Mouse (Mus musculus): ENCODE measurements around the gene Sytl3. TPM values are rescaled to one million over a fixed set of nuclear protein-coding genes. Genes with fewer than 3 reads are reported as not detected.
"Not testable (repeated sequence)": the region's sequence is repeated elsewhere in the genome, so short reads cannot be mapped to it uniquely, and the experiment has no call there.

The Sytl3 gene
- polyA plus RNA-seq, 1 experiment: 0.45 TPM

DNA sequence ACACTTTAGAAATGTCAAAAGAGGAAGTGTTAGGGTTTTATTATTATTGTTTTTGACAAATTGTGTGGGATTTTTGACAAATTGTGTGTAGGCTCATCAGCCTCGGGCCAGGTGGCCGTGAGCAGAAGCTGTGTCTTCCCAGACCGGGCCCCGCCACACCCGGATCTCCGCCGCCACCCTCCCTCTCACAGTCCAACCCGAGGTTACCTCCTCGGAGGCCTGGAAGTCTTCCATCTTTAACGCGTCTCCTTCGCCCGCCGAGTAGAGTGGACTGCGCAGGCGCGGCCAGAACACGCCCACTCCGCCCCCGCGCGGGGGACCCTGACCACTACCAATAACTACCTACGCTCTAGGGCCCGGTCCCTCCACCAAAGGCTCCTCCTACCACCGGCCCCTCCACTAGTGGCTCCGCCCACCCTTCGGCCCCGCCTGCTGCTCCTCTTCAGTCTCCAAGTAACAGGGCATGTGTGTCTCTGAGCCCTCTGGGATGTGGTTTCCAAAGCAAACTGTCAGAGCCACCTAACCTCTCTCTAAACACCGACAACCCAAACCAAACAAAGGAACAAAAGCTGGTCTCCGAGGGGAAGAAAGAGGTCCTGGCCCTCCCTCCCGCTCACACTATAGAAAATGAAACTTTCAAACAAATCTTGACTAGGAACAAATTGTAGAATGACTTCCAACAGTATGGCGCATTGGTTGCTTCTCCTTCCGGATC lies 3.2 kb upstream of the Sytl3 start, which contains the start of gene Dynlt1f:
Gene Dynlt1f (minus strand): TSS at position 334 of the 715 bp plus-strand sequence.
- H3K36me3 ChIP-seq (ENCODE audit: control insufficient read depth, insufficient read depth, low read length, poor library complexity, severe bottlenecking); H3K27me3 ChIP-seq (ENCODE audit: control insufficient read depth, insufficient read depth, low read length, poor library complexity, severe bottlenecking); H3K9me3 ChIP-seq (replicated peaks; ENCODE audit: control insufficient read depth, insufficient read depth, low read length, poor library complexity, severe bottlenecking); H3K4me1 ChIP-seq (ENCODE audit: control insufficient read depth, insufficient read depth, low read length): not testable (repeated sequence)
- Histone ChIP-seq H3K27ac (ENCODE audit: insufficient read depth, low read length) (peak within 1 kb of the TSS; percentile 72), H3K9ac (ENCODE audit: low read depth, poor library complexity, severe bottlenecking) (peak within 1 kb of the TSS; percentile 28; the same call in 1 of the 2 replicates), H3K4me3 (ENCODE audit: low read depth, low read length) (peak within 1 kb of the TSS; percentile 91)

DNA sequence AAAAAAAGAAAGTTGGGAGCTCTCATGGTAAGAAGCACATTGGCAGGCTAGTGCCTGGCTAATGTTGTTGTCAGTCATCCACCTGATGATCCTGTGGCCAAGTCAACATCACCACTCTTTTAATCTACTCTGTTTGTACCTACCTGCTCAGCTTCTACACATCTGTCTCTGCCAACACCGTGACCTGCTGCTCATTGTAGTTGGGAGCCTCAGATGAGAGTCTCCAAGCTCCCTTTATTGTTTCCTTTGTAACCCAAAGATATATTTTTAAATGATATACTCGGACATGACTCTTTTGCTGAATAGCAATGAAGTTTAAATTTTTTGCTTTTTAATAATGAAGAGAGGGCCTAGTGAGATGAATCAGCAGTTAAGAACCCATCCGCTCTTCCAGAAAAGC lies 2.4 kb upstream of the Sytl3 start:
- H3K9ac ChIP-seq (ENCODE audit: low read depth, poor library complexity, severe bottlenecking); H3K36me3 ChIP-seq (ENCODE audit: control insufficient read depth, insufficient read depth, low read length, poor library complexity, severe bottlenecking); H3K9me3 ChIP-seq (replicated peaks; ENCODE audit: control insufficient read depth, insufficient read depth, low read length, poor library complexity, severe bottlenecking); H3K27me3 ChIP-seq (ENCODE audit: control insufficient read depth, insufficient read depth, low read length, poor library complexity, severe bottlenecking); H3K4me3 ChIP-seq (ENCODE audit: low read depth, low read length); H3K4me1 ChIP-seq (ENCODE audit: control insufficient read depth, insufficient read depth, low read length); H3K27ac ChIP-seq (ENCODE audit: insufficient read depth, low read length): not testable (repeated sequence)

DNA sequence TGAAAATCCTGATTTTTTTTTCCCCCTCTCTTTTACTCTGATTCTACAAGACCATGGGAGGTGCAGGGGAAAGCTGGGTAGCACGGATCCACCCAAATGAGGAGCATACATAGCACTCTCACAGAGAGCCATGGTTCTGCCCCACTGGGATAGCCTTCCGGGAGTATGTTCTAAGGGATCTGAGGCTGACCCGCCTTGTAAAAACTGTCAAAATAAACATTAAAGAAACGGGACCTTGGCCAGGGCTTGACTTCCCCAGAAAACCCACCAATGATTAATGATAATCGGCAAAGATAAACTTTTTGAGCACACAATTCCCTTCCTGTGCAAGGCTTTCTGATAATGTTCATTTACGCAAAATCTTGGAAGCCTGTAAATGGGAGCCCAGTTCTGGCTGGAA lies 1.7 kb downstream of the Sytl3 start:
- not testable (repeated sequence) for H3K4me3 ChIP-seq (ENCODE audit: low read depth, low read length); H3K36me3 ChIP-seq (ENCODE audit: control insufficient read depth, insufficient read depth, low read length, poor library complexity, severe bottlenecking); H3K9me3 ChIP-seq (replicated peaks; ENCODE audit: control insufficient read depth, insufficient read depth, low read length, poor library complexity, severe bottlenecking); H3K9ac ChIP-seq (ENCODE audit: low read depth, poor library complexity, severe bottlenecking); H3K27ac ChIP-seq (ENCODE audit: insufficient read depth, low read length); H3K27me3 ChIP-seq (ENCODE audit: control insufficient read depth, insufficient read depth, low read length, poor library complexity, severe bottlenecking); H3K4me1 ChIP-seq (ENCODE audit: control insufficient read depth, insufficient read depth, low read length)

DNA sequence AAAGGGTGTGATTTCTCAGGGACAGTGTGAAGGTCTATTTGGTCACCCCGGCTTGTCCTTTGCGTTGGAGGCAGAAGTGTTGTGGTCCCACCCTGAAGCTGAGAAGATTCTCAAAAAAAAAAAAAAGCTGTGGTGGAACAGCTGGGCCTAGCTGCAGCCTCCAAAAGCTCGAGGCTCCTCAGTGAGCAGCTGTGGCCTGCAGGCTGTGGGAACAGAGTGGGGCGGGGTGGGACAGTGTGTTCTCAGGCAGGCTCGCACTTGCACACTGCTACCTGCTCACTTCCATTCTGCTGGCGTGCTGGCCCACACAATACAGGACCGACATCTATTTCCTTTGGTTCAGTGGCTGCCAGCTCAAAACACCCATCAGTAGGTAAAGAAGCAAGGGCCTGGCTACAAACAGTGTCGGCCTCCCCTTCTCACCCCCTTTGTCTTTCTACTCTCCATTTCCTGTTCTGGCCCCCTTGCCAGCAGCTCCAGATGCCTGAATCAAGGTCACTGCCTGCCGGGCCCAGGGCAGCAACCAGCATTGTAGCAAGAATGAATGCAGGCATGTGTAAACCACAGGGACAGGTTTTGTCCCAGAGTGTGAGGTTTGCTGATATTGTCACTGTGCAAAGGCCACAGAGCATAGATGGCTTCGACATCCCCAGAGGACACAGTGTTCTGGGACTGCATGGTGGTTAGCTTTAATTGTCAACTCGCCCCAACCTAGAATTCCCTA lies 2.4 kb downstream of the Sytl3 start:
- not testable (repeated sequence) for H3K4me3 ChIP-seq (ENCODE audit: low read depth, low read length); H3K27ac ChIP-seq (ENCODE audit: insufficient read depth, low read length); H3K9me3 ChIP-seq (replicated peaks; ENCODE audit: control insufficient read depth, insufficient read depth, low read length, poor library complexity, severe bottlenecking); H3K9ac ChIP-seq (ENCODE audit: low read depth, poor library complexity, severe bottlenecking); H3K4me1 ChIP-seq (ENCODE audit: control insufficient read depth, insufficient read depth, low read length); H3K27me3 ChIP-seq (ENCODE audit: control insufficient read depth, insufficient read depth, low read length, poor library complexity, severe bottlenecking); H3K36me3 ChIP-seq (ENCODE audit: control insufficient read depth, insufficient read depth, low read length, poor library complexity, severe bottlenecking)

DNA sequence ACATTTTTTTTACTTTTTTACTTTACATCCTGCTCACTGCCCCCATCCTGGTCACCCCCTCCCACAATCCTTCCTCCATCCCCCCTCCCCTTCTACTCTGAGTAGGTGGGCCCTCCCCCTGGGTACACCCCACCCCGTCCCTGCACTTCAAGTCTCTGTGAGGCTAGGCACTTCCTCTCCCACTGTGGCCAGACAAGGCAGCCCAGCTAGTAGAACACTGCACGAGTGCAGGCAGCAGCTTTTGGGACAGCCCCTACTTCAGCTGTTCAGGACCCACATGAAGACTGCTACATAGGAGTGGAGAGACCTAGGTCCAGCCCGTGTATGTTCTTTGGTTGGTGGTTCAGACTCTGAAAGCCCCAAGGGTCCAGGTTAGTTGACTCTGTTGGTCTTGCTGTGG lies 3.9 kb downstream of the Sytl3 start:
- not testable (repeated sequence) for H3K36me3 ChIP-seq (ENCODE audit: control insufficient read depth, insufficient read depth, low read length, poor library complexity, severe bottlenecking); H3K4me3 ChIP-seq (ENCODE audit: low read depth, low read length); H3K27me3 ChIP-seq (ENCODE audit: control insufficient read depth, insufficient read depth, low read length, poor library complexity, severe bottlenecking); H3K9ac ChIP-seq (ENCODE audit: low read depth, poor library complexity, severe bottlenecking); H3K27ac ChIP-seq (ENCODE audit: insufficient read depth, low read length); H3K9me3 ChIP-seq (replicated peaks; ENCODE audit: control insufficient read depth, insufficient read depth, low read length, poor library complexity, severe bottlenecking); H3K4me1 ChIP-seq (ENCODE audit: control insufficient read depth, insufficient read depth, low read length)

DNA sequence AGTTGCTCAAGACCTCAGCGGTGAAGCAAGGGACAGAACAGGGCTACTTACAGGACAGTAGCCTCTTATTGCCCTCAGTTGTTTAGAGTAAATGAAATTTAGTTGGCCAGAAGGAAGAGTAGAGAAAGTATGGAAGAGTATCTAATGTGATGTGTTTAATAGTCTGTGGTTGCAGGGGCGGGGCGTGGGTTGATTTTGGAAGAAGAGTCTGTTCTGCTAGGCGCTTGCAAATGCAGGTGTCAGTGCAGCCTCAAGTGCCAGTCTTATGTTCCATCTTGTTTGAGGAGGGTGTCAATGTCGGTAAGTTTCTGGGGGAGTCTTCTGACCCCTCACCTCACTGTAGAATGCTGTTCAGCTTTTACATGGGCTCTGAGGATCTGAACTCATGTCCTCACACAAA lies 6.5 kb downstream of the Sytl3 start:
- H3K4me3 ChIP-seq (ENCODE audit: low read depth, low read length); H3K9me3 ChIP-seq (replicated peaks; ENCODE audit: control insufficient read depth, insufficient read depth, low read length, poor library complexity, severe bottlenecking); H3K9ac ChIP-seq (ENCODE audit: low read depth, poor library complexity, severe bottlenecking); H3K27ac ChIP-seq (ENCODE audit: insufficient read depth, low read length); H3K36me3 ChIP-seq (ENCODE audit: control insufficient read depth, insufficient read depth, low read length, poor library complexity, severe bottlenecking); H3K4me1 ChIP-seq (ENCODE audit: control insufficient read depth, insufficient read depth, low read length); H3K27me3 ChIP-seq (ENCODE audit: control insufficient read depth, insufficient read depth, low read length, poor library complexity, severe bottlenecking): not testable (repeated sequence)

DNA sequence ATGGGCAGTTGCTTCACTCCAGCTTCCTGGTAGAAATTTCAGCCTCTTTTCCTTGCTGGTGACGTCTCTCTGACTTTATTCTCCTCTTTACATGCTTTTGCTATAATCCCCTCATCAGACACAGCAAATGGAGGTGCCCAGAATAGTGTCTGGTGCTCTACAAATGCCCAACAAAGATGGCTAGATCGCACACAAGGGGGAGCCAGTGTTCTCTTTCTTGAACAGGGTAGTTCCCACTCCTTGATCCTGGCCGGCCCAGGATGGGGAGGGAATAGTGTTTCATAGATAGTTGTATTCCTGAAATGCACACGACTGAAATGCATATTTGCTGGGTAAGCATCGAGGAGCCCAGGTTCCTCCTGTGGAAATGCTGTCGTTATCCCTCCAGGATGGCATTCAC lies 9.6 kb downstream of the Sytl3 start:
- H3K27me3 ChIP-seq (ENCODE audit: control insufficient read depth, insufficient read depth, low read length, poor library complexity, severe bottlenecking); H3K36me3 ChIP-seq (ENCODE audit: control insufficient read depth, insufficient read depth, low read length, poor library complexity, severe bottlenecking); H3K4me1 ChIP-seq (ENCODE audit: control insufficient read depth, insufficient read depth, low read length); H3K4me3 ChIP-seq (ENCODE audit: low read depth, low read length); H3K9me3 ChIP-seq (replicated peaks; ENCODE audit: control insufficient read depth, insufficient read depth, low read length, poor library complexity, severe bottlenecking); H3K27ac ChIP-seq (ENCODE audit: insufficient read depth, low read length); H3K9ac ChIP-seq (ENCODE audit: low read depth, poor library complexity, severe bottlenecking): not testable (repeated sequence)

DNA sequence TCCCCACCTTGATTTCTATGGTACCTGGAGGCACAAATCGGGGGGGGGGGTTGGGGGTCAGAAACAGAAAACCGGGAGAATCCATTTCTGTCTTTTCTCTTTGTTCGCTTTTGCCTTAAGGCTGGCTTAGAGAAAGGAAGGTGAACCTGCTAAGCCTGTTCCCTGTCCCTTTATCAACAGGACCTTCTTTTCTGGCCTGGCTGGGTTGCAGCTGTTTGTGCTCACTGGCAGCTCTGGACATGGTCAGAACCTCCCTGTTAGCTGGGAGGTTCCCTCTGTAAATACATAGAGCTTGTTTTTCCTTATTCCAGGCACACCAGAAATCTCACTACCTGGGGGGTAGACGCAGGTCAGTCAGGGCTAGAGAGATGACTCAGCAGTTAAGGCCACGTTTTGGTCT lies 15.4 kb downstream of the Sytl3 start:
- not testable (repeated sequence) for H3K27me3 ChIP-seq (ENCODE audit: control insufficient read depth, insufficient read depth, low read length, poor library complexity, severe bottlenecking); H3K9me3 ChIP-seq (replicated peaks; ENCODE audit: control insufficient read depth, insufficient read depth, low read length, poor library complexity, severe bottlenecking)

DNA sequence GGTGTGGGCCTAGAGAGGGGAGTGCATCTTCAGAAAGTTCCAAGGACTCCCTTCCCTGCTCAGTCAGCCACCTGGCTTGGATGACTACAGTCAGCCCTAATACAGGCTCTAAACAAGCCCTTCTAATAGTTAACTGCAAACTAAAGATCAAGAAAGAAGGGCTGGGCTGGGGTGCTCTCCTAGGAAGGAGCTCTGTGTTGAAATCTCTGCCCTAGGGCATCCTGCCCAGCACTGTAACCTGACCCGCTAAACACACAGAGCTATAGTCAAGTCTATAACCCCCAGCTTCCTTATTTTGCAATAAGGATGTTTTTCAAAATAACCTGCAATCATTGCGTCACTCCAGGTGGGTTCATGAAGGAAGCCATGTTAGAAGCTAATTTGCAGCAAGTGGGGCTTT lies 19.2 kb downstream of the Sytl3 start:
- H3K27ac ChIP-seq (ENCODE audit: insufficient read depth, low read length); H3K4me3 ChIP-seq (ENCODE audit: low read depth, low read length); H3K36me3 ChIP-seq (ENCODE audit: control insufficient read depth, insufficient read depth, low read length, poor library complexity, severe bottlenecking); H3K9me3 ChIP-seq (replicated peaks; ENCODE audit: control insufficient read depth, insufficient read depth, low read length, poor library complexity, severe bottlenecking); H3K4me1 ChIP-seq (ENCODE audit: control insufficient read depth, insufficient read depth, low read length); H3K9ac ChIP-seq (ENCODE audit: low read depth, poor library complexity, severe bottlenecking); H3K27me3 ChIP-seq (ENCODE audit: control insufficient read depth, insufficient read depth, low read length, poor library complexity, severe bottlenecking): not testable (repeated sequence)

More for the DNA sequence above, 15.4 kb downstream of the Sytl3 start:
- H3K9ac ChIP-seq (ENCODE audit: low read depth, poor library complexity, severe bottlenecking); H3K36me3 ChIP-seq (ENCODE audit: control insufficient read depth, insufficient read depth, low read length, poor library complexity, severe bottlenecking); H3K4me3 ChIP-seq (ENCODE audit: low read depth, low read length); H3K4me1 ChIP-seq (ENCODE audit: control insufficient read depth, insufficient read depth, low read length); H3K27ac ChIP-seq (ENCODE audit: insufficient read depth, low read length): not testable (repeated sequence)

DNA sequence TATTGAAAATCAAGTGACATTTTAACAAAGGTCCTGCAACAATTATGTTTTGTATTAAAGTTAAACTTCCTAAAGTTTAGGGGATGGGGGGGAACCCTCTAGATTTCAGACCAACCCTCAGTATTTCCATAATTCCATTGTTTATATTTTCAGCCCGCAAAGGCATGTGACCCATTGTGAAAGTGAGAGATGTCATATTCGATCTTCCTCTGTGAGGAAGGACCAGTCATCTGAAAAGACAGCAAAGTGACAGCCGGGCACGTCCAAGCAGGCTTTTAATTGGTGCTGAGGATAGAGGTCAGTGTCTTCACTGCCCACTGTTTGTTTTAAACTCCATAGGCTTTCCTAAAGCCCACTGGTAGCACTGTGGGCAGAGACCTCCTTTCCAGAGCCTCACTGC lies 22.8 kb downstream of the Sytl3 start:
- H3K36me3 ChIP-seq (ENCODE audit: control insufficient read depth, insufficient read depth, low read length, poor library complexity, severe bottlenecking); H3K27ac ChIP-seq (ENCODE audit: insufficient read depth, low read length); H3K27me3 ChIP-seq (ENCODE audit: control insufficient read depth, insufficient read depth, low read length, poor library complexity, severe bottlenecking); H3K4me3 ChIP-seq (ENCODE audit: low read depth, low read length); H3K4me1 ChIP-seq (ENCODE audit: control insufficient read depth, insufficient read depth, low read length); H3K9me3 ChIP-seq (replicated peaks; ENCODE audit: control insufficient read depth, insufficient read depth, low read length, poor library complexity, severe bottlenecking); H3K9ac ChIP-seq (ENCODE audit: low read depth, poor library complexity, severe bottlenecking): not testable (repeated sequence)

Data from ES-Bruce4 (cell line).